Mouse (Mus musculus): Measurements from ENCODE around the gene Olfr818. TPM values are rescaled to one million over a fixed set of nuclear protein-coding genes. Genes with fewer than 3 reads are reported as not detected.
"Not testable (repeated sequence)": the region's sequence is repeated elsewhere in the genome, so short reads cannot be mapped to it uniquely, and the experiment has no call there.

The Olfr818 gene
- not detected in 2 replicates for polyA plus RNA-seq (2015; fragmentation: Nextera tagmentation; extraction: Ambion mirVana)

DNA sequence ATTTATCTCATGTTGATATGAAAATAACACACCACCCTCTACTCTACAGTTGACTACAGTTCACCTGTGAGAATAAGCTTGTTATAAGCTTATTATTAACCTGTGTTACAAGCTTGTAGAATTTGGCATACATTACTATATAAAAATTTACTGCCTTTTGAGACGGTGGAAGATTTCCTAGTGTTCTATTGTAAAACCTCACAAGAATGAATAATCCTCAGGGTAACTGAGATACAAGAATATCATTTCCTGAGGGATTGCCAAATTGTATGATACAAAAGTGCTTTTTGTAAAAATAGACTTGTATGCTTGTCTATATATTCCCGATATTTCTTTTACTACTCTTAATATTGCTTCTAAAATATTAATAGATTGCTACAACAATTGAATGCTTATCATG is at the start of gene Olfr818:
Gene Olfr818, minus strand, starts transcription at position 101 of the 400 bp plus-strand sequence.
- WGBS = 88% methylated on average over 2 of the region's 2 CpGs
- H3K4me1 ChIP-seq (replicated peaks) = no peaks in the 10 kb centered on the region
- H3K27me3 ChIP-seq = no peaks in the 10 kb centered on the region
- H3K36me3 ChIP-seq = no peaks in the 10 kb centered on the region
- H3K4me3 ChIP-seq = no peak within 1 kb of the TSS
- no peak for ATAC-seq (ENCODE audit: low read depth)
- H3K27ac ChIP-seq (replicated peaks) = no peak within 1 kb of the TSS
- no peaks in the 10 kb centered on the region for H3K9me3 ChIP-seq
- H3K4me2 ChIP-seq = no peak within 1 kb of the TSS
- no peak within 1 kb of the TSS for H3K9ac ChIP-seq

- not testable (repeated sequence) for H3K9ac ChIP-seq; H3K4me1 ChIP-seq (replicated peaks); H3K4me2 ChIP-seq; H3K4me3 ChIP-seq; H3K36me3 ChIP-seq; H3K9me3 ChIP-seq; ATAC-seq (ENCODE audit: low read depth); H3K27ac ChIP-seq (replicated peaks); H3K27me3 ChIP-seq
- no CpG with 5 or more reads among the region's 1 CpGs for whole genome bisulfite sequencing
Measured at GRCm38 (mm10) chr10:129984962-129985361, 36.1 kb upstream of the Olfr818 start, which contains the start of gene Gm10310. Gm10310 (minus strand) TSS chr10:129985062.

DNA sequence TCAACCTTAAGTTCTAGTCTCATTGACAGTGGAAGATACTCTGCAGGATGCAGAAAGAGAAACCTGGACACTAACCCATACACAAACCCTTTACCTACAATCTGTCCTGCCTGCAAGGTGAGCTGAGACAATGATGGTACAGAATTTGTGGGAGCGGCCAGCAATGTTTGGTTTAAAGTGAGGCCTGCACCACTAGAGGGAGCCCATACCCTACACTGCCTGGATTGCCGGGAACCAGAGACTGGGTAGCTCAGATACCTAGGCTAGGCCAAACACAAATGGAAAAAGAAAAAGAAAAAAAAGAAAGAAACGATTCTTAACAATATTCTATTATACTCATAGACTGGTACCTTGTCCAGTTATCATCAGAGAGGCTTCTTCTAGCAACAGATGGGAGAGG is 33.0 kb upstream of the Olfr818 start:
- H3K27me3 ChIP-seq; H3K27ac ChIP-seq (replicated peaks); H3K36me3 ChIP-seq; H3K9me3 ChIP-seq; H3K4me2 ChIP-seq; H3K4me1 ChIP-seq (replicated peaks); ATAC-seq (ENCODE audit: low read depth); H3K4me3 ChIP-seq; H3K9ac ChIP-seq: not testable (repeated sequence)
- WGBS = no CpG with 5 or more reads among the region's 3 CpGs

DNA sequence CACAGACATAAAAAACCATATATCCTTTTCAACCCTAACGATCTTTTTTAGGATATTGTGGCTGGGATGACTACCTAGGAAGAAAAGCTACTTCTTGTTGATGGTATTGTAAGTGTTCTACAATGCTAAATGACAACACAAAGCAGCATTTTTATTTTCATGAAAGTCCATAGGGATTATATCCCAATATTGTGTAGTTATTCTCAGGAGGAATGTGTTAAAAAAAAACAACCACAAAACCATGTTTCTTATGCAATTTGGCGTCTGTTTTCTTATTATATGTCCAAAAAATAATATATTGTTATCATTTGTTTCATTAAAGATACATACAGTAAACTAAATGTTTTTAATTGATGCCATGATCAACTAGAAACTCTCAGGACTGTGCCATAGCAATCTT is 27.1 kb upstream of the Olfr818 start, which contains the start of gene Olfr247:
Gene Olfr247, minus strand, starts transcription at position 101 of the 400 bp plus-strand sequence.
- not testable (repeated sequence) for H3K4me1 ChIP-seq (replicated peaks); H3K9me3 ChIP-seq; H3K9ac ChIP-seq; H3K27me3 ChIP-seq; ATAC-seq (ENCODE audit: low read depth); H3K4me2 ChIP-seq; H3K27ac ChIP-seq (replicated peaks); H3K4me3 ChIP-seq; H3K36me3 ChIP-seq
- WGBS = no CpG with 5 or more reads among the region's 2 CpGs

GRCm38 (mm10) chr10:129972994-129973393 is 24.1 kb upstream of the Olfr818 start:
- no CpG with 5 or more reads among the region's 3 CpGs for WGBS
- not testable (repeated sequence) for H3K4me1 ChIP-seq (replicated peaks); ATAC-seq (ENCODE audit: low read depth); H3K9ac ChIP-seq; H3K9me3 ChIP-seq; H3K36me3 ChIP-seq; H3K27ac ChIP-seq (replicated peaks); H3K4me3 ChIP-seq; H3K4me2 ChIP-seq; H3K27me3 ChIP-seq

GRCm38 (mm10) chr10:129967166-129967565 is 18.3 kb upstream of the Olfr818 start, which contains the start of gene Olfr819:
Olfr819 (minus strand) TSS chr10:129967266.
- not testable (repeated sequence) for H3K4me1 ChIP-seq (replicated peaks); ATAC-seq (ENCODE audit: low read depth); H3K9ac ChIP-seq; H3K27me3 ChIP-seq; H3K4me2 ChIP-seq; H3K4me3 ChIP-seq; H3K27ac ChIP-seq (replicated peaks); H3K36me3 ChIP-seq; H3K9me3 ChIP-seq
- WGBS = 83% methylated on average over 2 of the region's 2 CpGs

- not testable (repeated sequence) for ATAC-seq (ENCODE audit: low read depth)
Measured at GRCm38 (mm10) chr10:129966232-129966631, 17.3 kb upstream of the Olfr818 start.

DNA sequence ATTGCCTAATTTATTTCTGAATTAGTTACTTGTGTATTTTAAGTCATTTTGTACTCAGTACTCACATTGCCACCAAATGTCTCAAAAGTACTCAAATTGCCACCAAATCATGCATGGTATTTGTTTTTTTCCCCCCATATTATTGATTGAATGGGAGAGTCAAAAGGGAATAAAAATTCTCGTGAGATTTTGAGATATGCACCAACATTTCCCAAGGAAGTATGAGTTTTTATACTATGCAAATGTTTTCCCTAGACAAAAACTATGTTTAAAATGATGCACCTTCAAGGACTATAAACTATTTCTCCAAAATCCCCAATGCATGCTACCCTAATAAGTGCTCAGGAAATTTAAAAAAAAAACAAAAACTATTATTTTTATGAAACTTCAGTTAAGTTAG is 33.4 kb downstream of the Olfr818 start, which contains the start of gene Olfr816:
Gene Olfr816, minus strand, starts transcription at position 101 of the 400 bp plus-strand sequence.
- H3K9me3 ChIP-seq = no peaks in the 10 kb centered on the region
- H3K27ac ChIP-seq (replicated peaks) = no peak within 1 kb of the TSS
- no peak within 1 kb of the TSS for H3K9ac ChIP-seq
- H3K27me3 ChIP-seq = no peaks in the 10 kb centered on the region
- WGBS = 80% methylated on average over 1 of the region's 1 CpGs
- H3K4me2 ChIP-seq = no peak within 1 kb of the TSS
- no peaks in the 10 kb centered on the region for H3K4me1 ChIP-seq (replicated peaks)
- ATAC-seq (ENCODE audit: low read depth) = no peak
- no peak within 1 kb of the TSS for H3K4me3 ChIP-seq
- no peaks in the 10 kb centered on the region for H3K36me3 ChIP-seq

More at GRCm38 (mm10) chr10:129966232-129966631, 17.3 kb upstream of the Olfr818 start:
- WGBS = 97% methylated on average over 2 of the region's 3 CpGs
- not testable (repeated sequence) for H3K27me3 ChIP-seq; H3K27ac ChIP-seq (replicated peaks); H3K36me3 ChIP-seq; H3K4me1 ChIP-seq (replicated peaks); H3K4me2 ChIP-seq; H3K9me3 ChIP-seq; H3K4me3 ChIP-seq; H3K9ac ChIP-seq

- H3K27me3 ChIP-seq; H3K4me2 ChIP-seq; H3K4me1 ChIP-seq (replicated peaks); H3K27ac ChIP-seq (replicated peaks); ATAC-seq (ENCODE audit: low read depth); H3K9ac ChIP-seq; H3K4me3 ChIP-seq; H3K9me3 ChIP-seq; H3K36me3 ChIP-seq: not testable (repeated sequence)
- WGBS = 71% methylated on average over 1 of the region's 1 CpGs
Measured at GRCm38 (mm10) chr10:129905767-129906166, 43.1 kb downstream of the Olfr818 start, which contains the start of gene Olfr815. Olfr815 (minus strand) TSS chr10:129905867.

Other genes with a start within 250 kb of the Olfr818 start
- gene Olfr804, start 245.9 kb downstream of the Olfr818 start, polyA plus RNA-seq (2015; fragmentation: Nextera tagmentation; extraction: Ambion mirVana) = not detected in 2 replicates
- not detected in 2 replicates for gene Olfr805, start 219.7 kb downstream of the Olfr818 start, polyA plus RNA-seq (2015; fragmentation: Nextera tagmentation; extraction: Ambion mirVana)
- gene Olfr806, start 207.2 kb downstream of the Olfr818 start, polyA plus RNA-seq (2015; fragmentation: Nextera tagmentation; extraction: Ambion mirVana) = not detected in 2 replicates
- not detected in 2 replicates for gene Olfr807, start 191.3 kb downstream of the Olfr818 start, polyA plus RNA-seq (2015; fragmentation: Nextera tagmentation; extraction: Ambion mirVana)
- gene Olfr808, start 183.6 kb downstream of the Olfr818 start, polyA plus RNA-seq (2015; fragmentation: Nextera tagmentation; extraction: Ambion mirVana) = not detected in 2 replicates
- not detected in 2 replicates for gene Olfr809, start 174.5 kb downstream of the Olfr818 start, polyA plus RNA-seq (2015; fragmentation: Nextera tagmentation; extraction: Ambion mirVana)
- gene Olfr810, start 154.2 kb downstream of the Olfr818 start, polyA plus RNA-seq (2015; fragmentation: Nextera tagmentation; extraction: Ambion mirVana) = not detected in 2 replicates
- not detected in 2 replicates for gene Olfr811, start 144.7 kb downstream of the Olfr818 start, polyA plus RNA-seq (2015; fragmentation: Nextera tagmentation; extraction: Ambion mirVana)
- gene Olfr812, start 103.0 kb downstream of the Olfr818 start, polyA plus RNA-seq (2015; fragmentation: Nextera tagmentation; extraction: Ambion mirVana) = not detected in 2 replicates
- not detected in 2 replicates for gene Olfr813, start 93.7 kb downstream of the Olfr818 start, polyA plus RNA-seq (2015; fragmentation: Nextera tagmentation; extraction: Ambion mirVana)
- gene Olfr814, start 69.2 kb downstream of the Olfr818 start, polyA plus RNA-seq (2015; fragmentation: Nextera tagmentation; extraction: Ambion mirVana) = not detected in 2 replicates
- not detected in 2 replicates for gene Olfr815, start 43.2 kb downstream of the Olfr818 start, polyA plus RNA-seq (2015; fragmentation: Nextera tagmentation; extraction: Ambion mirVana)
- not detected in 2 replicates for gene Olfr816, start 33.5 kb downstream of the Olfr818 start, polyA plus RNA-seq (2015; fragmentation: Nextera tagmentation; extraction: Ambion mirVana)
- gene Olfr819, start 18.2 kb upstream of the Olfr818 start, polyA plus RNA-seq (2015; fragmentation: Nextera tagmentation; extraction: Ambion mirVana) = not detected in 2 replicates
- not detected in 2 replicates for gene Olfr247, start 27.0 kb upstream of the Olfr818 start, polyA plus RNA-seq (2015; fragmentation: Nextera tagmentation; extraction: Ambion mirVana)
- not detected in 2 replicates for gene Gm10310, start 36.0 kb upstream of the Olfr818 start, polyA plus RNA-seq (2015; fragmentation: Nextera tagmentation; extraction: Ambion mirVana)
- gene Olfr820, start 63.5 kb upstream of the Olfr818 start, polyA plus RNA-seq (2015; fragmentation: Nextera tagmentation; extraction: Ambion mirVana) = not detected in 2 replicates
- not detected in 2 replicates for gene Olfr821, start 81.2 kb upstream of the Olfr818 start, polyA plus RNA-seq (2015; fragmentation: Nextera tagmentation; extraction: Ambion mirVana)
- not detected in 2 replicates for gene Olfr822, start 122.1 kb upstream of the Olfr818 start, polyA plus RNA-seq (2015; fragmentation: Nextera tagmentation; extraction: Ambion mirVana)
- not detected in 2 replicates for gene Olfr823, start 166.3 kb upstream of the Olfr818 start, polyA plus RNA-seq (2015; fragmentation: Nextera tagmentation; extraction: Ambion mirVana)
- not detected in 2 replicates for gene Olfr824, start 180.9 kb upstream of the Olfr818 start, polyA plus RNA-seq (2015; fragmentation: Nextera tagmentation; extraction: Ambion mirVana)
- not detected in 2 replicates for gene Olfr825, start 217.7 kb upstream of the Olfr818 start, polyA plus RNA-seq (2015; fragmentation: Nextera tagmentation; extraction: Ambion mirVana)
- gene Olfr826, start 235.1 kb upstream of the Olfr818 start, polyA plus RNA-seq (2015; fragmentation: Nextera tagmentation; extraction: Ambion mirVana) = not detected in 2 replicates